Mouse (Mus musculus): ENCODE data around the gene Zpr1. TPM values are rescaled to one million over a fixed set of nuclear protein-coding genes. Genes with fewer than 3 reads are reported as not detected.
A peak's percentile ranks its signal among the peaks of the same experiment; 100 is the strongest.

Zpr1 gene
- 56.5 and 57.1 TPM in 2 replicates for polyA plus RNA-seq (2015; fragmentation: Nextera tagmentation; extraction: Ambion mirVana)

DNA sequence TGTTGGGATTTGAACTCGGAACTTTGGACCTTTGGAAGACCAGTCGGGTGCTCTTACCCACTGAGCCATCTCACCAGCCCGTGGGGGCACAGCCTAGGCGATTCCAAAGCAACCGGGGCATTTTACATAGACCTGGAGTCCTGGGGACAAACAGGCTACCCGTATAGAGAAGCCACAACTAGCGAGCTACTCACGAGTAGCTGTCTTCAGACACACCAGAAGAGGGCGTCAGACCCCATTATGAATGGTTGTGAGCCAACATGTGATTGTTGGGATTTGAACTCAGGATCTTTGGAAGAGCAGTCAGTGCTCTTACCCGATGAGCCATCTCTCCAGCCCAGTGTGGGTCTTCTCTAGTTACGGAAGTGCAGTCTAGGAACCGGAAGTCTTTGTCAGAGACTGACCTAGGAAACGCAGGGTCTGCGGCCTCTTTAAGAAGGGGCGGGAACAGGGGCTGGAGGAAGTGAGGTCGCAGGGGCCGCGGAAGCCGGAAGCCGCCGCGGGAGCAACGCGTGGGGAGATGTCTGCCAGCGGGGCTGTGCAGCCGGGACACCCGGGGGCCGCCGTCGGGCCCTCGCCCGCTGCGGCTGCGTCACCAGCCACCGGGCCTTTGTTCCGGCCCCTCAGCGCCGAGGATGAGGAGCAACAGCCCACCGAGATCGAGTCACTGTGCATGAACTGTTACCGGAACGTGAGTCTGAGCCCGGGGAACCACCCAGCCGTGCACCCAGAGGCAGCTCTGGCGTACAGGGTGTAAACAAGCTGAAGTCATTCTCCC, at the start of gene Zpr1:
Gene Zpr1 (plus strand): TSS at position 388 of the 778 bp plus-strand sequence.
- WGBS = 6% methylated on average over 45 of the region's 45 CpGs

DNA sequence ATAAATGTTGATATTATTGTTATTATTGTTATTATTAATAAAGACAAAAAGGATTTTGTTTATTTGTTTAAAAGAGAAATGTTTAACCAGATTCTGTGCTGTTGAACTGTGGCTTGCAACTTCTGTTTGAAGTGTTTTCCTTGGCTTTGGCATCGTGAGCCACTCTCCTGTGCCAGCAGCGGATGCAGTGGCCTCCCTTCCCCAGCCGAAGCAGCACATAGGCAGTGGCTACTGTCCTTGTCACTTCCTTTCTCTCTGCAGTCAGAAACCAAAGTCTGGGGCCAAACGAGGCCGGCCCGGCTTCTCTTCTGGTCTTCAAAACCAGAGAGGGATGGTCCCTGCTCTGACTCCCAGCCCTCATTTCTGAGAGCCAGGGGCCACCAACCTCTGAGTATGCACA, 49.8 kb upstream of the Zpr1 start:
- no peaks in the 10 kb centered on the region for H3K27me3 ChIP-seq (replicated peaks)
- no peak overlapping the region for H3K4me3 ChIP-seq (replicated peaks)
- no peak overlapping the region for H3K27ac ChIP-seq (replicated peaks)
- H3K9me3 ChIP-seq (replicated peaks) = no peaks in the 10 kb centered on the region
- no peak overlapping the region for H3K4me2 ChIP-seq
- no peak overlapping the region for H3K9ac ChIP-seq (replicated peaks)
- 88% methylated on average over 6 of the region's 6 CpGs for WGBS
- H3K36me3 ChIP-seq = peaks cover 49% of the 10 kb centered on the region
- ATAC-seq (ENCODE audit: low FRiP score) = no peak
- no peaks in the 10 kb centered on the region for H3K4me1 ChIP-seq

More for the DNA sequence above, at the start of gene Zpr1:
- Histone ChIP-seq H3K4me2 (peak within 1 kb of the TSS; percentile 95), H3K4me3 (replicated peaks) (peak within 1 kb of the TSS; percentile 80), H3K9ac (replicated peaks) (peak within 1 kb of the TSS; percentile 63), H3K36me3 (peaks cover 30% of the 10 kb centered on the region), H3K27ac (replicated peaks) (peak within 1 kb of the TSS; percentile 71), H3K9me3 (replicated peaks) (no peaks in the 10 kb centered on the region), H3K27me3 (replicated peaks) (peaks cover 25% of the 10 kb centered on the region), H3K4me1 (peaks cover 17% of the 10 kb centered on the region)
- peak; percentile 94 for ATAC-seq (ENCODE audit: low FRiP score)

DNA sequence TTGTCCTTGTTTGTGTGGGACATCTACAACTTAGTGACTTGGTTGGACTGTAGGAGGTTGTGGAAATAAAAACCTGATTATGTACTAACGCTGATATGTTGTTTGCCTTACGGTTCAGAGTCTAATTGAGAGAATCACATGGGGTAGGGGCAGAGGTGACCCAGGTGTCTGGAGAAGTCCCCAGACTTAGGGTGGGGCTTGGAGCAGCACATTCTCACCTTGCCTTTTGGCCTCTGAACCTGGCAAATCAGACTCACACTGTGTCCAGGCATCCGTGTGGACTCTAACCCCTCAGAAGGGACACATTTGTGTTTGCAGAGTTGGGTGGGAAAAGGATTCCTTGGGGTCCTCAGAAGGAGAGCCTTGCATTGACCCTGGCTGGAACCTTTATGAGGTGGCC, 48.8 kb upstream of the Zpr1 start:
- Histone ChIP-seq H3K4me1 (no peaks in the 10 kb centered on the region), H3K9ac (replicated peaks) (no peak overlapping the region), H3K36me3 (peaks cover 49% of the 10 kb centered on the region), H3K27ac (replicated peaks) (no peak overlapping the region), H3K4me3 (replicated peaks) (no peak overlapping the region), H3K9me3 (replicated peaks) (no peaks in the 10 kb centered on the region), H3K4me2 (no peak overlapping the region), H3K27me3 (replicated peaks) (no peaks in the 10 kb centered on the region)
- no peak for ATAC-seq (ENCODE audit: low FRiP score)
- 92% methylated on average over 3 of the region's 3 CpGs for WGBS

DNA sequence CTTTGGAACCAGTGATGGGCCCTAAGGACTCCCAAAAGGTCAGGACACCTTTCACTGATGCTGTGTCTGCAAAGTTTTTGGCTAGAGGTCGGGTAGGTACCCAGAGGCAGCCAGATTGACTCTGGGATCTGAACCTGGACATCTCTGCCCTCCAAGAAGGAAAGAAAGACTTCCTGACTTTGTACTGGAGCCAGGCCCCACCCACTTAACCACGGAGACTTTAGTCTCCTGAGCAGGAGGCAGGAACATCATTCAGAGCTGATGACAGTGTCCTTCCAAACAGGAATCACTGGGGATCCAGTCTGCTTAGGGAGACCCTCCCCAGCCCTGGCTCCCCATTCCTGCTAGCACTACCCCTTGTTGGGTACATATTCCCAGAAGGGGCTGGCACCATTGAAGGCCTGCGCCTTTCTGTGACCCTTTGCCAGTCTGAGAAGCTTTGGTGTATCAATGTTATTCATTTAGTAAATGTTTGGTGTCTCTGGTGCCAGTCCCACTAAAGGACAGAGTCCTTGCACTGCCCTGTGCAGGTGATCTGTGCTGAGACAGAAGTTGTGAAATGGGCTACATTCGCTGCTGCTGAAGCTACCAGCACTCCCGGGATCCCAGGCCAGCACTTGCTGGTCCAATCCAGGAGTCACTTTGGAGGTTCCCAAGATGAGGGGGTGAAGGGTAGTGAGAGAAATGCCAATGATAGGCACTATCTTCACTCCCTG, 47.8 kb upstream of the Zpr1 start:
- WGBS = 72% methylated on average over 5 of the region's 5 CpGs

DNA sequence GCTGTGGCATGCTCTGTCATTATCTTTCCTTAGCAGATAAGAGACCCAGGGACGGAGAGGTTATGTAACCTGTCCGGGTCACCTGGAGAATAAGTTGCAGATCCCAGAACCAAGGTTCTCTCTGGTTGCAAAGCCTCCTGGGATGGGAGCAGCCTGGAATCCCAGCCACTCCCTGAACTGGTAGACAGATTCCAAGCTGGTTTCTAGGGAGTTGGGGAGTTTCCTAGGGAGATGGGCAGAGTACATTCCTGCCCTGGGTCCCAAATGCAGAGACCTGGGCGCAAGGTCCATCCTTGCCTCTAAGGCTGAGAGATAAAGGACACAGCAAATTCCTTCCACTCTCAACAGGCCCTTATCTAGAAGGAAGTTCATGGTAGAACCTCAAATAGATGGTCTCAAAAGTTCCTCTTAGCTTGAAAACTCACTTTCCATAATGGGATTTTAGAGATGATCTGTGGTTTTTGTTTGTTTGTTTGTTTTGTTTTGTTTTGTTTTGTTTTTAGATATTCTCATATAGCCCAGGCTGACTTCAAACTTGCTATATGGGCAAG, 45.7 kb upstream of the Zpr1 start:
- ATAC-seq (ENCODE audit: low FRiP score) = no peak
- WGBS = 90% methylated on average over 3 of the region's 3 CpGs
- Histone ChIP-seq H3K27me3 (replicated peaks) (no peaks in the 10 kb centered on the region), H3K36me3 (peaks cover 24% of the 10 kb centered on the region), H3K9me3 (replicated peaks) (no peaks in the 10 kb centered on the region), H3K9ac (replicated peaks) (no peak overlapping the region), H3K4me1 (peaks cover 17% of the 10 kb centered on the region), H3K4me2 (no peak overlapping the region), H3K4me3 (replicated peaks) (no peak overlapping the region), H3K27ac (replicated peaks) (no peak overlapping the region)

More for the DNA sequence above, 47.8 kb upstream of the Zpr1 start:
- Histone ChIP-seq H3K4me2 (no peak overlapping the region), H3K27me3 (replicated peaks) (no peaks in the 10 kb centered on the region), H3K36me3 (peaks cover 43% of the 10 kb centered on the region), H3K9me3 (replicated peaks) (no peaks in the 10 kb centered on the region), H3K4me3 (replicated peaks) (no peak overlapping the region), H3K27ac (replicated peaks) (no peak overlapping the region), H3K4me1 (peaks cover 8% of the 10 kb centered on the region; the same call in 1 of the 2 replicates), H3K9ac (replicated peaks) (no peak overlapping the region)
- no peak for ATAC-seq (ENCODE audit: low FRiP score)

DNA sequence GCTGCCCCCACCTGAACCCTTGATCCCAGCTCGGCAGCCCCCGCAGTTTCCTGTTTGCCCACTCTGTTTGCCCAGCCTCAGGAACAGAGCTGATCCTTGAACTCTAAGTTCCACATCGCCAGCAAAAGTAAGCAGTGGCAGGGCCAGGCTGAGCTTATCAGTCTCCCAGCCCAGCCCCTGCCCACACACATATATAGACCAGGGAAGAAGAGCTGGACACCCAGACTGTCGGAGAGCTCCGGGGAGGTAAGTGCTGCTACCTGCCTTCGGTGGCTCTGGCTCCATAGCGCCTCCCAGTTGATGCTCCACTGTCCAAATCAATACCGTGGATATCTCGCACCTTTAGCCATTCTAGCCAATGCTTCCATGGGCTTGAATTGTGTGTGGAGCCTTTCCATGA, 44.4 kb upstream of the Zpr1 start, which contains the start of gene Apoa1:
Gene Apoa1 (plus strand): TSS at position 90 of the 400 bp plus-strand sequence.
- Histone ChIP-seq H3K9ac (replicated peaks) (no peak within 1 kb of the TSS), H3K4me3 (replicated peaks) (no peak within 1 kb of the TSS), H3K4me1 (peaks cover 17% of the 10 kb centered on the region), H3K9me3 (replicated peaks) (no peaks in the 10 kb centered on the region), H3K4me2 (no peak within 1 kb of the TSS), H3K27me3 (replicated peaks) (no peaks in the 10 kb centered on the region), H3K27ac (replicated peaks) (no peak within 1 kb of the TSS), H3K36me3 (peaks cover 12% of the 10 kb centered on the region)
- no peak for ATAC-seq (ENCODE audit: low FRiP score)
- WGBS = 74% methylated on average over 9 of the region's 9 CpGs

DNA sequence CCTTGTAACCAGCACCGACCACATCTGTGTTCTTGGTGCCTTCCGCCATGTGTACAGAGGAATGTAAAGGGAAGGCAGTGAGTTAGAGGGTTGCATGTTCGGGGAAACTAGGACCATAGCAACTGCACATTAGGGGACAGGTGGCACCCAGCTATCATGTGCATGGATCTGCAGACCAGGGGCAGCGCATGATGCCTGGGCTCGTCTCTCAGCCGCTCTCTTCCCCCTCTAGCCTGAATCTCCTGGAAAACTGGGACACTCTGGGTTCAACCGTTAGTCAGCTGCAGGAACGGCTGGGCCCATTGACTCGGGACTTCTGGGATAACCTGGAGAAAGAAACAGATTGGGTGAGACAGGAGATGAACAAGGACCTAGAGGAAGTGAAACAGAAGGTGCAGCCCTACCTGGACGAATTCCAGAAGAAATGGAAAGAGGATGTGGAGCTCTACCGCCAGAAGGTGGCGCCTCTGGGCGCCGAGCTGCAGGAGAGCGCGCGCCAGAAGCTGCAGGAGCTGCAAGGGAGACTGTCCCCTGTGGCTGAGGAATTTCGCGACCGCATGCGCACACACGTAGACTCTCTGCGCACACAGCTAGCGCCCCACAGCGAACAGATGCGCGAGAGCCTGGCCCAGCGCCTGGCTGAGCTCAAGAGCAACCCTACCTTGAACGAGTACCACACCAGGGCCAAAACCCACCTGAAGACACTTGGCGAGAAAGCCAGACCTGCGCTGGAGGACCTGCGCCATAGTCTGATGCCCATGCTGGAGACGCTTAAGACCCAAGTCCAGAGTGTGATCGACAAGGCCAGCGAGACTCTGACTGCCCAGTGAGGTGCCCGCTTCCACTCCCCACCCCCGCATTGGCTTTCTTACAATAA, 43.1 kb upstream of the Zpr1 start:
- Histone ChIP-seq H3K4me3 (replicated peaks) (peak overlapping the region; percentile 52), H3K4me1 (peaks cover 17% of the 10 kb centered on the region), H3K27me3 (replicated peaks) (no peaks in the 10 kb centered on the region), H3K27ac (replicated peaks) (peak overlapping the region; percentile 82), H3K36me3 (0 out of 2 replicates have a peak, but pooled peaks cover under 1% of the 10 kb centered on the region), H3K9ac (replicated peaks) (peak overlapping the region; percentile 61), H3K9me3 (replicated peaks) (no peaks in the 10 kb centered on the region), H3K4me2 (peak overlapping the region; percentile 82)
- 16% methylated on average over 37 of the region's 37 CpGs for WGBS
- peak; percentile 96 for ATAC-seq (ENCODE audit: low FRiP score)

DNA sequence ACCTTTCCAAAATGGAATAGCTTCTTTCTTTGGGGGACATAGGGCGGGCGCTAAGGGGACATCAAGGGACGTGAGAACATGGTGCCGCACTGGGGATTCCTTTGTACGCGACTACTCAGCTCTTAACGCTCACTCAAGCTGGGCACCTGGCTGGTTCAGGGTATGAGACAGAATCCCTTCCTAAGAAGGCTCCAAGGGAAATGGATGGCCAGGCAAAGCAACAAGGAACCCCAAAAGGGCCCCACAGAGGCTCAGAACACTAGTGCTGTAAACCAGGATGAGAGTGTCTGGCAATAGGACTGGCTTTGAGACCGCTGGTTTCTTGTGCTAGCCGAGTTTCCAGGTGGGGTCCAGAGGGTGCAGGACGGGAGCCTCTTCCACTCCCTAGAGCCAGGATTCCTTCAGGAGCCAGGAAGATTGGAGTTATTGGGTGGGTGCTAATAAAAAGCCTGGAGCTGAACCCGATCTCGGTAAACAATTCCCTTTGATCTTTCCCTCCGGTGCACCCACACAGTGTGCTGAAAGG, 42.4 kb upstream of the Zpr1 start:
- no peaks in the 10 kb centered on the region for H3K9me3 ChIP-seq (replicated peaks)
- H3K4me1 ChIP-seq = peaks cover 17% of the 10 kb centered on the region
- H3K4me3 ChIP-seq (replicated peaks) = peak overlapping the region; percentile 52
- ATAC-seq (ENCODE audit: low FRiP score) = peak; percentile 72
- H3K27ac ChIP-seq (replicated peaks) = peak overlapping the region; percentile 82
- peak overlapping the region; percentile 82 for H3K4me2 ChIP-seq
- H3K27me3 ChIP-seq (replicated peaks) = no peaks in the 10 kb centered on the region
- no peaks in the 10 kb centered on the region for H3K36me3 ChIP-seq
- WGBS = 17% methylated on average over 13 of the region's 13 CpGs
- peak overlapping the region; percentile 61 for H3K9ac ChIP-seq (replicated peaks)

DNA sequence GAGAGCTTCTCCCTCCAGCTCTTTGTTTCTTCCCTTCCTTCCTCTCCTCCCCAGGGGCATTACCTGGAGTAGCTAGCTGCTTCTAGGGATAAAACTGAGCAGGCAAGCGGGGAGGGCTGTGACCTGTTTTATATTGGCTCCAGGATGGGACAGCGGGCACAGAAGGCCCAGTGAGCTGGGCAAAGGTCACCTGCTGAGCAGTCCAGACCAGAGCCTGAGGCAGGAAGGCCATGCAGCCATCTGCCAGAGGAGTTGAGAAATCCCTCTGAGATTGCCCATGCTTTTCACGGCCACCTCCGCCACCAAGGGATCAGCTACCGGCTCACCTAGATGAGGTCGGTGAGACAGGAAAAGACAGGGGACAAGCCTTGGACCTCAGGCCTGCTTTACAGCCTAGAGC, 37.7 kb upstream of the Zpr1 start:
- H3K4me3 ChIP-seq (replicated peaks) = no peak overlapping the region
- ATAC-seq (ENCODE audit: low FRiP score) = no peak
- H3K36me3 ChIP-seq = no peaks in the 10 kb centered on the region
- no peak overlapping the region for H3K4me2 ChIP-seq
- H3K27me3 ChIP-seq (replicated peaks) = no peaks in the 10 kb centered on the region
- 87% methylated on average over 6 of the region's 6 CpGs for WGBS
- peaks cover 8% of the 10 kb centered on the region for H3K4me1 ChIP-seq
- no peak overlapping the region for H3K27ac ChIP-seq (replicated peaks)
- H3K9me3 ChIP-seq (replicated peaks) = no peaks in the 10 kb centered on the region
- H3K9ac ChIP-seq (replicated peaks) = no peak overlapping the region

DNA sequence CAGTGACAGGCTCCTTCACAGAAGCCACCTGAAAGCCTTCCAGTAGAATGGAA, 37.4 kb upstream of the Zpr1 start, which contains the start of gene Apoc3:
Gene Apoc3 (minus strand): TSS at position 41 of the 53 bp plus-strand sequence.
- no peak for ATAC-seq (ENCODE audit: low FRiP score)
- Histone ChIP-seq H3K4me2 (no peak within 1 kb of the TSS), H3K9me3 (replicated peaks) (no peaks in the 10 kb centered on the region), H3K27ac (replicated peaks) (no peak within 1 kb of the TSS), H3K4me3 (replicated peaks) (no peak within 1 kb of the TSS), H3K27me3 (replicated peaks) (no peaks in the 10 kb centered on the region), H3K4me1 (peaks cover 5% of the 10 kb centered on the region), H3K9ac (replicated peaks) (no peak within 1 kb of the TSS), H3K36me3 (no peaks in the 10 kb centered on the region)

DNA sequence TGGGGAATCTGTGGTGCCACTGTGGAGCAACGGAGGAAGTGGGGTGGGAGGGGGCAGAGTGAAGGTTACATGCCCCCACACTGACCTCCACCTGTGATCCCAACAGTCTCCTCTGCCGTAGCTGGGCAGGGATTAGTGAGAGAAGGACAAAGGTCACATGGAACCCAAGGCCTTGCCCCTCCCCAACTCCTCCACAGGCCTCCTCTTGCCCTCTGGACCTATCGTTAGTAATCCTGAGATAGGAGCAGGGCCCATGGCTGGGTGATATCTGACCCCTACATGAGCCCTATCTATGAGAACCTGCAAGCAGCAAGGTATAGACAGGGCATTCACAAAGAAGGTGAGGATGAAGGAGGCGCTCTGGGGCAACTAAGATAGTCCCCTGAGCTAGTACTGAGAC, 37.2 kb upstream of the Zpr1 start:
- H3K36me3 ChIP-seq = no peaks in the 10 kb centered on the region
- no peak overlapping the region for H3K27ac ChIP-seq (replicated peaks)
- ATAC-seq (ENCODE audit: low FRiP score) = no peak
- H3K4me2 ChIP-seq = no peak overlapping the region
- WGBS = 74% methylated on average over 4 of the region's 4 CpGs
- H3K4me3 ChIP-seq (replicated peaks) = no peak overlapping the region
- H3K4me1 ChIP-seq = peaks cover 3% of the 10 kb centered on the region
- no peaks in the 10 kb centered on the region for H3K9me3 ChIP-seq (replicated peaks)
- no peak overlapping the region for H3K9ac ChIP-seq (replicated peaks)
- no peaks in the 10 kb centered on the region for H3K27me3 ChIP-seq (replicated peaks)

All from neural tube, embryonic 15.5 days (tissue).